Mouse (Mus musculus): ENCODE measurements around the gene Adcy9.

The Adcy9 gene

DNA sequence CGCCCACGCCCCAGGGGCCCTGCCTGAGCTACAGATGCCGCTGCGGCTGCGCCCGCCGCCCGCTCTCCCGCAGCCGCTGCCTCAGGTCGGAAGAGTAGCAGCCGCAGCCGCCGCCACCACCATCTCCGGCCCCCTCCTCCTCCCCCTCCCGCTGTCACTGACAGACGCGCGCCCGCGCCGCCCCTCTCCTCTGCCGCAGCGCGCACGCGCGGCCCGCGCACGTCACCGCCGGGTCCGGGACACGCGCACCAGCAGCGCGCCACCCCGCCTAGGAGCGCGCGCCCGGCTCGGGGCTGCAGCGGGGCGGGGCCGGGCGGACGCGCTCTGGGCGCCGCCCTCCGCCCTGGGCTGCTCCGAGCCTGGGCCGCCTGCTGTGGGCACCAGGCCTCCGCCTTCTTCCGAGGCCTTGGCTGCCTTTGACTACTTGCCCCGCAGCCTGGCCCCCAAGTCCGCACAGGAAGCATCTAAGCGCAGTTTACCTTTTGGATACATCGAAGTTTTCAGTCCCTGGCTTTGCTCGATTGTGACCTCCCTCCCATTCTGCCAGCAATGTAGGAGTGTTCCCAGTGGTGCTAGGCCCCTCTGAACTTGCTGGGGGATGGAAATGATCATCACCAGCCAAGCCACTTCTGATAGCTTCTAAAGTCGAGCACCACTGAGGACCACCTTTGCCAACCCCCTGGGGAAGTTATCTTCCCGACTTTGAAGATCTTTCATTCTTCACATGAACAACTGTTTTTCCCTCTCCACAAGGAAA is at the start of gene Adcy9:
Adcy9 (minus strand) TSS at position 201 of the 757 bp plus-strand sequence.
- DNase-seq = peak; percentile 88 to 93

DNA sequence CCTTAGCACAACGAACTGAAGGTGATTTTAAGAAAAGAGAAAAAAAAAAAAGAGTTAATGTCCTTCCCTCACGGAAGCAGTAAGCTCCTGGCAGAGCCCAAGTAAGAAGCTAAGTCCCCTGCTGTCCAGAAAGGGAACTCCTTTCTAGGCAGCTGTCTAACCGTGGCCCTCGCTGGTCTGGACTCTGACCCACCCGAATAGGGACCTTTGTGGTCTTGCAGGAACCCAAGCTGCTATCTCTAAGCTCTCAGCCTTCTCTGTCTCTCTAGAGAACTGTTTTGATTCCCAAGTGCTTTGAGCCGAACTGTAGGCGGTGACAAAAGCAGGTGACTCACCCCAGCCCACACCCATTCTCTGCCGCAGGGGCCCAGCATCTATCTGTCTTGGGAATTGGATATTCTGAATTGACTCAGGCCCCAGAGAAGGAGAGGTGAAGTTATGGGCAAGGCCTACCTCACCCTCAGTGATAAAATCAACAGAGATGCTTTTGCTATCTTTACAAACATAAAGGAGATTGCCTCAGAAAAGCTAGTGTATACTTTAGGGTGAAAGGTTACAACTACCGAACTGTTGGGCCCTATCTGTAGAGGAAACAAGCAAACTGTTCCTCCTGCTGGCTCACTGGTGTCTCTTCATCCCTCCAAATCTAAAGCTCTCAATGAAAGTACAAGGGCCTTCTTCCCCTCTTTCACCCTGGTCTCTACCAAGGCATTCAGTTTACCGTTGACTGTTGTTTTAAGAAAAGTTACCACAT is 49.5 kb upstream of the Adcy9 start:
- no peak for DNase-seq

DNA sequence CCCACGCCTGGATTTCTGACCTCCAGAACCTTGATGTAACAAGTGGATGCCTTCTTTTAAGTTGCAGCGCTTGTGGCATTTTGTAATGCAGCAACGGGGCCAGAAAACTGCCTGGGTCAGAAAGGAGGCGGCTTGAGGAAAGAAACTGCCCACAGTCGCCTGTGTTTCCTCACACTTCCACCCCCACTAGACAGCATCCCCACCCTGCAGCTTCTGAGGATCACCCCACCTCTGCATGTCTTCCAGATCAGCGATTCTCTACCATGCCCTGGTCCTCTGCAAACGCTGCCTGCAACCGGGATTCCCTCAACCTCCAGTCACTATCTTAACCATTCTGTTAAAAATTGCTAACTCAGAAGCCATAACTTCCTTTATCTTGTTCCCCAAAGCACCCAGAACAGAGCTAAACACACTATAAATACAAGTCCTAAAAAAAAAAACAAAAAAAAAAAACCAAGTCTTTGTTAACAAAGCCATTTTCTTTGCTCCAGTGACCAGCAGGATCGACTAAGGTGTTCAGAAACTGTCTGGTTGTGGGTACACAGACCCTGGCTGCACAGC is 44.3 kb upstream of the Adcy9 start:
- no peak for DNase-seq

DNA sequence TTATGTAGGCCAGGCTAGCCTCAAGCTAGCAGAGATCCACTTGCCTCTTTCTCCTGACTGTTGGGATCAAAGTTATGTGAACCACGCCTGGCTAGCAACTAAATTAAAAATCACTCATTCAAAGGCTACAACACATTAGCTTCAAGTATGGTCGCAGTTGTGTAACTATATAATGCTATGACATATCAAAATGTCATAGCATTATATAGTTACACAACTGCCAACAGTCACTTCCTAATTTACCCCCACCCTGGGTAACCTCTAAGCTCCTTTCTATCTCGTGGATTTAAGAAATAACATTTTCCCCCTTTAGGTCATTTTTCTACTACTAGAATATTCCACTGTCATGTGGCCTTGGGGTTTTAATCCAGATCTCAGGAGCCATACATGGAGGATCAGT is 37.6 kb upstream of the Adcy9 start:
- DNase-seq = no peak

DNA sequence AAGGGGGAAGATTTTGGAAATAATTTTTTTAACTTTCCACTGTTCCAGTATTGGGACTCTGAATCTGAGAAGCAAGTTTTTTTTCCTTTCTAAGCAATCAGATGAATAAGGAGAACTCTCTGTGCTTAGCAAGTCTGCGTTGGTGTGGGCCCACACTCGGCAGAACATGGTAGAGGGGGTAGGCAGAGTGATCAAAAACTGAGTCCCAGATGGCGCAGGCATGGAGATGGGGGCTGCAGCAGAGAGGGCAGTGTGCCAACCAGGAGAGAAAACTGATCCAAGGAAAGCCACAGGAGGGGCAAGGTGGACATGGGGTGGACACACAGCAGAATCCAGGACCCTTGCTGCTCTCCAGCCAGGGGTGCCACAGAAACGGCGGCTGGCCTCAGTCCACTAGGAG is 36.1 kb upstream of the Adcy9 start:
- no peak for DNase-seq

DNA sequence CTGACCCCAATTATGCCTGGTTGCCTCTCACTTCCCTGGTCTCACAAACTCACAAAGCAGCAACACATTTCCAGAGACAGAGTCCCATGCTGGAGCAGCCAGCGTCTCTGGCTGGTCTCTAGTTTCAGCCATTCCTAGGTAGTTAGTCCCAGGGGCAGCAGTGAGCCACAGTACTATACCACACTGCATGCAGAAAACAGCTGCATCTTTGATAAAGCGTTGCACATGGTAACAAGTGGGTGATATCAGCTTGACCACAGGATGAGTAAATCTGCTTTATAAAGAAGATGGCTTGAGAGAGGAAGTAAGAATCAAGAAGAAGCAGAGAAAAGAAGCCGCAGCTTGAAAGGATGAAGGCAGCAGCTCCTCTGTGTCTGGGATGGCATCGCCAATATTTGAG is 35.4 kb upstream of the Adcy9 start:
- no peak for DNase-seq

DNA sequence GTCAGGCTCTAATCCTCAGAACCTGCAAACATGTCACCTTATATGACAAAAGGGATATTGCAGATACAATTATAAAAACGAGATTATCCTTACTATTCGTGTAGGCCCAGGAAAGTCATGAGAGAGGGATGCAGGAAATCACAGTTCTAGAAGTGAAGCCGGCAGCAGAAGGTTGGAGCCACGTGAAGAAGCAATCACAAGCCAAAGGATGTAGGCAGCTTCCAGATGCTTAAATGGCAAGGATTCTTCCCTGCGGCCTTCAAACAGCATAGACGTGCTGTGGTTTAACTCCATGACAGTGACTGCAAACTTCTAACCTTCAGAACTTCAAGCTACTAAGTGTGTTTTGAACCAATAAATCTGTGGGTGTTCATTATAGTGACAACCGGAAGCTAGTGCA is 34.3 kb upstream of the Adcy9 start:
- DNase-seq = no peak

DNA sequence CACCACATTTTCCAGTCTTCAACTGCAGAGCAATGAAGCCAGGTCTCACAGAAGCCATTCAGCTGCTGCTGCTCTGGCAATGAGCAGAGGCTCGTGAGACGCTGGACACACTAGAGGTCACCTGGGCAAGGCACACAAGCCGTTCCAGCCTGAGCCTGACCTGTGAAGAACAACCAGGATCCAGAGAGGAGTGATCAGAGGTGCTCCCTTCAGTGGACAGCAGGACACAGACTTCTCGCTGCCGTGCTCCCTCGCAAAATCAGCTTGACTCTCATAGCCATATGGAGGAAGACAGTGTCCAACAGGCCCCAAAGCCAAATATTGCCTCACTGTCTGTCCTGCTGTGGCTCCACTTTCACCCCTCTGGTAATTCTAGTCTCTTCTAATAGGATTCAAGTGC is 29.1 kb upstream of the Adcy9 start:
- peak in 1 of 2 experiments; percentile 13 for DNase-seq

DNA sequence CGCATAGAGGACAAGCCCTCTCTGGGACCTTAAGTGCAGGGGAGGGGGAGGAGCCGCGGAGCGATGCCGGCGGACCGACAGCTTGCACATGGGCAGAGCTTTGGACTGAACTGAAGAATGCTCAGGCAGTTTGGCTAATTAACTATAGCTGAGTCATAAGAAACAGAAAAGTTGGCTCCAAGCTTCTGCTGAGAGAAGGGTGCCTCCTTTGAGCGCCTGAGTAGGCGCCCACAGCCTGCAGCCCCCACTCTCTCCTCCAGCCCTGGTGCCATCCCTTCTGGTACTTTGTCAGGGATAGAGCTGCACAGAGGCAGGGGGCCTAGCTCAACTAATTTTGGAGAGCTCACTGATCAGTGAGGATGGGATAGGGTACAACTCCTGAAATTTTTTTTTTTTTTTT is 27.9 kb upstream of the Adcy9 start:
- no peak for DNase-seq

DNA sequence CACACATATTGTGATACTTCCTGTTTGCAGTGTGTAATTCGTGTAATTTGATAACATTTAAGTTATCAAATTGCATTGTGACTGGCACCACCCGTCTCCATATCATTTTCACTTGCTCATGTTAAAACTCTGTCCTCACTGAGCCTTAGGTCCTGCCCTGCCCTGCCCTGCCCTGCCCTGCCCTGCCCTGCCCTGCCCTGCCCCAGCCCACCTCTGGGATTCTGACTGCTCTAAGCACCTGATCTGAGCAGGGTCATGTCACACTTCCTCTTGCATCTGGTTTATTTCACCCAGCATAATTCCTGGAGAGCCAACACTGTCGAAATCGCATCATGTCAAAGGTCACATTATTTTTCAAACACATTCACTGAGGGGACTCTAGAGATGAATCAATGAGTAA is 26.1 kb upstream of the Adcy9 start:
- no peak for DNase-seq

DNA sequence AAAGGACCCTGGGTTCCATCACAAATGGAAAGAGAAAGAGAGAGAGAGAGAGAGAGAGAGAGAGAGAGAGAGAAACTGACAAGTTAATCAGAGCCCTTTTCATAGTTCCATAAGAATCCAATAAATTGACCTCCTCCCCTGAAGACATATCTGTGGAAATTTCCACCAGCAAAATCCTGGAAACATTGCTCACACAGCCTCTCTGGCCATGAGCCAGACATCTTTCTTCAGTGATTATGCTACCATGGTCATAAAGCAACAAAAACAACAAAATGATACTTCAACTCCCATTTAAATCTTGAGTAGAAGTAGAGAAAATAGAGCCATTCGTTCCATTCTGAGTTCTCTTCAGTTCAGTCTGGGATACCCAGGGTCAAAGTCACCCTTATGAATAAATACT is 24.1 kb upstream of the Adcy9 start:
- no peak for DNase-seq

DNA sequence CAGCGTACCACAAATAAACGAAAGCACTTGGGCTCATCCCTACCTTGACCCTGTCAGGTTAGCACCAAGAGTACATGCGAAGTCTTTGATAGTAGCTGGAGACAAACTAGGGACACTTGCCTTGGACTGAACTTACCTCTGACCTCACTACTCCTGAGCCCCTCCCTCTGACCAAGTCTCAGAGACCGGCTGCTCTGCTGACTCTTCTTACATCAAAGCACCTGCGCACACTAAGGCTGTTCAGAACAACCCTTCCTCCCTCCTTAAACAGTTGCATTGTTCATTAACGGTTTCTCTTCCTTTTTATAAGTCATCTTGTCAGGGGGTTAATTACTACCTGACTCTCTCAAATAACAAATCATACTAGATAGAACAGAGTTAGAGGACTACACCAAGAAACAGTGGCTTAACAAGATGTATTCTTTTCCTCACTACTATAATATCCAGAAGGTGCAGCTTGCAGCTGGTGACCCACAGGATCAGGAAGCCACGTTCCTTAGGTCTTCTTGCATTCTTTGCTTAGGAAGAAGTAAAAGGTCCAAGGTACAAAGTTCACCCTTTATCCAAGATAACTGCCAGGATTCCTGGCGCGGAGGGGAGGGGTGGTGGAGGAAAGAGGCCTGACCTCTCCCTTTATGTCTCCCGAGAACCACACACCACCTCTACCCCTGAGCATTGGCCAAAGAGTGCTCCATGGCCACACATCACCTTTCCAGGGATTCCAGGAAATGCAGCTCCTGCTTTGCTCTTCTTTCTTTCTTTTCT is 19.2 kb upstream of the Adcy9 start:
- DNase-seq = no peak

DNA sequence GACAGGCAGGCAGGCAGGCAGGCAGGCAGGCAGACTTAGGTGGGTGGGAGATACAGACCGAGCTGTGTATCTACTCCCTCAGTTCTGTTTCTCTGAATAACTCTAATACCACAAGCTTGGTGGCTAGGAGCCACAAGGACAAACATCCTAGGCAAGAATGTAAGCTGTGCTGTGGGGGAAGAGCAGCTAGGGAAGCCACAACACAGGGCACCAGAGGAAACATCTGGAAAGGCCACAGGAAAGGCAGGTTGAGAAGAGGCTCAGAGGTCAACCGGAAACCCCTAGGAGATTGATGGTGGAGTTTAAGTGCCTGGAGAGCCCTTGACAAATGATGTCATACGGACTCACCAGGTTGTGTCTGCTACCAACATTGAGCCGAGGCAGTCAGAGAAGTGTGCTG is 16.4 kb upstream of the Adcy9 start:
- no peak for DNase-seq

DNA sequence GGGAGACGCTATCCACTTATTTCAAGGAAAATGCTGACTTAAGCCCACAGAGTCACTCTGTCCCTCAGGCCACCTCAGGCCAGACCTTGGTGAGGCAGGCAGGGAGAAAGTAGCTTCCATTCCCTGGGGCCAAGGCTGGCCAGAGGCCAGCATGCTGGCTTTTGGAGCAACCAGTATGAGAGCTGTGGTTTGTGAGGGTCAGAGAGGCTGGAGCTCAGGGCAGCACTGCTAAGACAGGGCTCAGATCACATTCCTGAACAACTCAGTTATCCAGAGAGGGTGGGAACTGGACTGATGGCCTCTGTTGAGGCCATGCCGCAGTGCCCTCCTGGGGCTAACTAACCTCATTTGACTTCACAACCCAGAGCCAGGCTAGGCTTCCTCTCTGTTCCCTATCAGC is 15.1 kb upstream of the Adcy9 start:
- no peak for DNase-seq

DNA sequence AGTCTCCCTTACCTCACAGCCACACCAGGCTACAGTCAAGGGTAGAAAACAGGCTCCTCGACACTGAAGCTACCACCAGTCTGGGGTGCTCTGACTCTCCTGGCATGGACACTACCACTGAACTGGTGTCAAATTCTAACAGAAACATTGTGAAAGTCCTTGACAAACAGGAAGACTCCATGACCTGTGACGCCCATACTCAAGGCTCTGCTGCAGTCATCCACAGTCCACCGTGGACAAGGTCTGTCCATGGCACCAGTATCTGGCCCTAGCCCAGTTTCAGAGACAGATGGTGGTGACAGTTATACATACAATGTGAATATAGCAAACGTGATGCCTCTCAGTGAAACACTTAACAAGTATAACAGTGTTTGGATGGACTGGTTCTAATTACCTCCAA is 11.5 kb upstream of the Adcy9 start:
- DNase-seq = no peak

DNA sequence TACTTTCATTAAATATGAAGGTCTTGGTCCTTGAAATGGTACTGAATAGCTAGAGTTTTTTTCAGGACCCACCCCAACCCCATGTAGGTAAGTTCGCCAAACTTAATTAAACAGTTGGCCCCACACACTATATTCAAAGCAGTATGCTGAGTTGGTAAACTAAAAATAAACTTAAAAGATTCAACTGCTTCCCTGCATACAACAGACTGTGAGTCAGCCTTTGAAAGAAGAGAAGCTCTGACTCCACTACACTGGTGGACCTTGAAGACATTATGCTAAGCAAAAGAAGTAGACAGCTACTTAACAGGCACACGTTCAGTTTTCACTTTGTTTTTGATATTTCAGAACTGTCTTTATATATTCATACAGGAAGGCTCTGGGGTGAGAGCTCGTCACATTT is 10.7 kb upstream of the Adcy9 start:
- DNase-seq = no peak

DNA sequence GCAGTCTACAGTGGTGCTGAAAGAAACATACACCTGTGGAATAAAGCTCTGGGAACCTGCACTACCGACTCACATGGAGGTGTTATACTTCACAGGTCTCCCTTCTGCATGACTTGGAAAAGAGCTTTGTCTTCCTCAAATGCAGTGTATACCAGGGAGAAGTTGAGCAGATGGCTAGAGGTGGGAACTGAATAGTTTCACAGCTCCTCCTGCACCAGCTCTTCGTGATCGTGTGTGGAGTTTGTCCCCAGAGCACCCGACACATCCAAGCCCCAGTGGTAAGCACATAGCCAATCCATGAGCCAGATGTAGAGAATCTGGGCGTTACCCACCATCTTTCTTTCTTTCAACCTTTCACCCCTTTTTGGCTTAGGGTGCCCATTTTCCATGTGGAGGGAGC is 9.9 kb upstream of the Adcy9 start:
- DNase-seq = no peak

DNA sequence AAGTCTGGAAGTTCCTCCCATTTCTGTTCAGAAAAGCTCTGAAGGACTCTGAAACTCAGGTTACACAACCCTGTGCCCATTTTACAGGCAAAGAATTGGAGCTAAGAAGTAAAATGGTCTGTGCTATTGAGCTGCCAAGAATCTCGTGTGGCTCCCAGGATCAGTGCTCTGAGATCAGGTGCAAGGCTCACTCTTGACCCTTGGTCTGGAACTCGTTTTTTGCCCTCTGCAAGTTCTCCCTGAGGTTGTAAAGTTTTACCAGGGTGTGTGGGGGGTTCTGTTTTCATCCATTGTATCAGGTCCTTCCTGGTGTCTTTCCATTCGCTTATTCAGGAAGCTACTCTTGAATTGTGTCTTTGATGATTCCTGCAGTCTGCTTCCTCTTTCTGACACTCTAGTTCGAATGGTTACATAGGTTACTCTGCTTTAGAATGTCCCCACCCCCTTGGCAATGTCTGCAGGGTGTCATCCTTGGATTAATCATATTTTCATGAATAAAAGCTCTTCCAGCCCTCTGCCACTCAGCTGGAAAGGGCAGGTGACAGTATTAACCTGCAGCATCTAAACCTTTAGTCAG is 5.4 kb upstream of the Adcy9 start:
- no peak for DNase-seq

DNA sequence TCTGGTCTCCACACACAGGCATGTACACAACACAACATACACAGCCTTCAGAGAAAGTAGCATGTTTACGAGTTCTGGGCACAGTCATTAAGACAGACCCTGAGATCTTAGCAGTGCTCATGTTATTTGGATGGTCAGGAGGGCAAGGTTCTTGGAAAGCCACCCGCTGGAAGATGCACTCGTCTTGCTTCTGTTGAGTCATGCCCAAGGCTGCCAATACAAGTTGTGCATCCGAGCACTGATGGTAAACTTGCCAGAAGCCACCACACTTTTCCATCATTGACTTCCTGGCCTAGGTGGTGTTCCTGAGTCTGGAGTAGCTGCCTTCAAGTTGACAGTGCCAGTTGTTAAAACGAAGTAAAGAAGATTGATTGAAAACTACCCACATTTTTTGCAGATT is 3.3 kb upstream of the Adcy9 start:
- no peak for DNase-seq

DNA sequence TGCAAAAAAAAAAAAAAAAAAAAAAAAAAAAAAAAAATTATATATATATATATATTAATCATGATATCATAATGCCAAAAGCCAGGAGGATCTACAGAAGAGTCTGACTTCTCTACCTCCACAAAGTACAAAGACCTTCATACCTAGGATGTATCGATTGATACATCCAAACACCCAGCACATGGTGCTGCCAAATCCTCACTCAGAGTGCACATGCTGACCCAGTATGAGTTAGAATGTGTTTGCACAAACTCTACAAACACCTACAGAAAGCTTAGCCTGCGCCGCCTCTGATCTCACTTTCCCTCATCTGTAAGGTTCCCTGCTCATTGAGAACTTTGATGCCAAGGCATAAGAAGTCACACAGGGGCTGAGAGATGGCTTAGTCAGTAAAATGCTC is 2.7 kb upstream of the Adcy9 start:
- DNase-seq = no peak

DNA sequence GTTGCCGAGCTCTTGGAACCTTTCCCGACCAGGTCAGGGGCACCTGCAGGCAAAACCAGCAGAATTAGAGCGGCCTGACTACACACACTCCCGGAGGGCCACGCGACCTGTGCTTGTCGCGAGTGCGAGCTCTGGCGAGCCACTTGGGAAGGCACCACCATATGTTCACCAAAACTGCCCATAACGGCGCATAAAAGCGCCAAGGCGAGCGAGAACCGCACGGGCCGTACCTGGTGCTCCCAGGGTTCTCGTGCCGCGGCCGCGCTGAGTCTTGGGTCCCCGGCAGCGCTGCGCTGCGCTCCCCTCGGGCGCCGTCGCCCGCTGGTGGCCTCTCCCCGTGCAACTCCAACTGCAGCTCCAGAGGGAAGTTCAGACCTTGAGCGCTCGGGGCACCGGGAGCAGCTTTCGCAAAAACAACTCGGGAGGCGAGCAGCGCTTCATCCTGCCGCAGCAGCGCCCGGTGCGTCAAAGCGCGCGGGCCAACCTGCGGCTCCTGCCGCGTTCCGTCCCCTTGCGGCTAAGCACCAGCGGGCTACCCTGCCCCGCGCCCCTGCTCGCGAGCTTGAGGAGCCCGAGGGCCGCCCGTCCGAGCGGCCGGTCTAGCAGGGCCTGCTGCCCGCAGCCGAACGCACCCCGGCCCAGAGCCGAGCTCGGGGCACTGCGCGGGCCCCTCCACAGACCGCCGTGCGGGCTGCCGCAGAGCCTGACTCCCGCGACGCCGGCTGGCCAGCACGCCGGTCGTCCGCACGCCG is 576 bp downstream of the Adcy9 start:
- peak; percentile 61 to 67 for DNase-seq
